Mouse (Mus musculus) heart, postnatal 4 days (tissue): Measurements from ENCODE around the gene Fgfr2. TPM values are rescaled to one million over a fixed set of nuclear protein-coding genes. Genes with fewer than 3 reads are reported as not detected.
A peak's percentile ranks its signal among the peaks of the same experiment; 100 is the strongest.

Experiments used
- DNase-seq: peaks from one replicate; pipeline ENCODE4 v3.0.0; 2021
- total RNA-seq, 2 experiments: library from RNA; stranded (reverse); gene quantifications; 2 replicates each; pipeline ENCODE4 v1.2.3; 2021

The Fgfr2 gene
- total RNA-seq, 2 experiments from 2014 or later, result 10.2 to 10.6 TPM

DNA sequence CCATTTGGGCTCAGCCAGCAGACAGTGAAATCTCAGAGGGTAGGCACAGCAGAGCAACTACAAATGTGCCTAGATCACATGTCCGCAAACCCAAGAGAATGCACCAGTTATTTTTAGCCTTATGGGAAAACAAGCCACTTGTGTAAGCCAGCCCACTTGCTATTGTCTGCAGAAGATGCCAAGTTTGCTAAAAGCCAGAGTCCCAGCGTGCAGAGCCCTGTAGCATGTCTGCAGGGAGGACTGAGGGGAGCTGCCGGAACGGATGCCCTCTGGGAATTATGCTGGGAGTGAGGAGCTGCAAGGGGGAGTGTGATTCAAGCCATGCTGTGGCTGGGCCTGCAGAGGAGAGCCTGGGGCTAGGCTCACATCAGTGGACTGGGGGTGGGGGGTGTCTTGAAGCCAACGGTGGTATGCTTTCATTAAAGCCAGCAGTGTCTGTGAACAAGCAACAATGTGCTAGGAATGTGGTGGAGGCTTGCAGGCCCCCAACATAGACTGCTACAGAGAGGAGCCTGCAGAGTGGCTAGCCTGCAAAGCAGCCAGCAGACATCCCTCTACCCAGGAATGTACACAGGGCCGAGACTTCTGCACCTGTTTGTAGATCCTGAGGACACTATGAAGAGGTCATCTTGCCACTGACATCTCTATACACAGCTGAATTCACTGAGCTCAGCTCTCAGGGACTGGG lies 408.8 kb downstream of the Fgfr2 start:
- peak; percentile 77 for DNase-seq

DNA sequence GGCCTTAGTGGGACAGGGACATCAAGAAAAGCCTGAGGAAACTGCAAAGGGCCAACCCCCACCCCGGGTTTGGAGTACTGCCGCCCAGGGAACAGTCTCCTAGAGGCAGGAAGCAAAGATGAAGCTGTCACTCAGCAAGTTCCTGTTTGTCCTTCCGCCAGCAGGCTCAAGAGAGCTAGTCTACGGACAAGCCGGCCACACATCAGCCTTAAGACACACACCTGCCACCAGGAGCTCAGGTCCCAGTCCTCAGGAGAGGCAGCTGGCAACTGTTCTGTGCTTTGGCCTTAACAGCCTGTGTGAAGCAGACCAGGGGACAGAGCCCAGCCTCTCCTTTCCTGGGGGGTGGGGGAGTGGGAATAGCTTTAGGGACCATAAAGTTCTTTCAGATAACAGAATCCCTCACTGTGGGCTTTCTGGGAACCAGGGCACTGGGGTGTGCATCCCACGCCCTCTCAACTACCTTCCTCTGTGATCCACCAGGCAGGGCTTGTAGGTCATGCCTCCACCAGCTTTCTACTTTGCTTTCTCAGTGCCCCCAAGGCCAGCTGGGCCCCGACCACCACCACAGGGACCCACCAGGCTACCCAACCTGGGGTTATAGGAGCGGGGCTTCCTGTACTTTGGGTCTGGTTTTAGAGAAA lies 409.5 kb downstream of the Fgfr2 start:
- peak; percentile 63 for DNase-seq

DNA sequence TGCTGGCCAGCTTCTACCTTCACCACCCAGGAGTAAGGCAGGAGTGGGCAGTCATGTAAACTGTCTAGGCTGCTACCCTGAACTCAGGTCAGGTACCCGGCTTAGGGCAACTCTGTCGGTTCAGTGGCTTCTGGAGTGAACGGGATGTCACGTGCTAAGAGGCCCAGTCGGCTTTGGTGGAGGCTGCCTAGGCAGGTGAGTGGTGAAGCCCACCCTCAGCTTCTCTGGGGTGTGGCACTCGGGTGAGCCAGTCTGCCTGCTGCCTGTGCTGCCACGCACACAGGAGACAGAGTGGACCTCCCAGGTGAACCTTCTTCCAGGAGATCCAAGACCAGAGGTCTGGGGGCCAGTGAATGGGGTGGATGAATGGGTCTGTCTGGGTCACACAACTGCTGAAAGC lies 410.2 kb downstream of the Fgfr2 start:
- DNase-seq, result no peak

DNA sequence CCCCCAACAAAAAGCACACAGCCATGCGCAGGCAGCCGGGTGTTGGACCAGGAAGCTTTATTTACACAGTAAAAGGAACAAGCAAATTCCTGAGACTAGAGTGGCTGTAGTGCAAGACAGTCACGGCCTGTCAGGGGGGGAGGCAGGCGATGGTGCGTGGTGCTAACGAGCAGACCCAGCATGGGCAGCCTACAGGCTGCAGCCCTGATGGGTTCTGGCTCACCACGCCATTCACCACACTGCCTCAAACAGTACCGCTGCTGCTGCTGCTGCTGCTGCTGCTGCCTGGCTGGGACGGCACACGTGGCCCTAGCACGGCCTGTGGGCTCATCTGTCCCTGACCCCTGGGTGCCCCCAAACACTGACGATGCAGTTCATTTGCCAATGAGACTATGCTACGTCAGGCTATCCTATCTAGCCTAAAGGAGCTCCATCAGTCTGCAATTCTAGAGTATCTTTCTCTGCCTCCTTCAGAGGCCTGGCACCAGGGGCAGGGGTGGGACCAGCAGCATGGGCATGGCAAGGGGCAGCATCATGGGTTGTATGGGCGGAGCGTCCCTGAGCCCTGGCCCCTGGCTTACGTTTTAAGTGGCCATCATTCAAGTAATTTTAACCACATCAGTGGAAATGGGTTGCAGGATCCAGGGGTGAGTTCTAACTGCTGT lies 411.0 kb downstream of the Fgfr2 start:
- no peak for DNase-seq

DNA sequence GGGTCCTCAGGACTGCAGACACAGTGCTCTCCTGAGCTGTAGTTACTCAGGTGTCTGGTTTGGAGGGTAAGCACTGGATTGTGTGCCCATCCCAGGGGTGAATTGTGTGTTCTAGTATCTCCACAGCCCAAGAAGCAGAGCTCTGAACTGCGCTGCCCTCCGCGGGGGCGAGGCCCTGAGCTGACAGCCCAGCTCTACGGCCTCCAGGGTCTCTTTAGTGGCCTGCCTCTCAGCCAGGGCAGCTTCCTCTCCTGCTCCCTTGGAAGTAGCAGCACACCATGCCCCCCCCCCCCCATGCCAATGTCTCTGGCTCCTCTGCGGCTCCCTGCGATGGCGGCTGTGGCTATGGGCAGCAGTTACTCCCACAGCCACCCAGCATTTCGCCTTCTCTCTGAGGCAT lies 411.6 kb downstream of the Fgfr2 start:
- DNase-seq, result no peak

DNA sequence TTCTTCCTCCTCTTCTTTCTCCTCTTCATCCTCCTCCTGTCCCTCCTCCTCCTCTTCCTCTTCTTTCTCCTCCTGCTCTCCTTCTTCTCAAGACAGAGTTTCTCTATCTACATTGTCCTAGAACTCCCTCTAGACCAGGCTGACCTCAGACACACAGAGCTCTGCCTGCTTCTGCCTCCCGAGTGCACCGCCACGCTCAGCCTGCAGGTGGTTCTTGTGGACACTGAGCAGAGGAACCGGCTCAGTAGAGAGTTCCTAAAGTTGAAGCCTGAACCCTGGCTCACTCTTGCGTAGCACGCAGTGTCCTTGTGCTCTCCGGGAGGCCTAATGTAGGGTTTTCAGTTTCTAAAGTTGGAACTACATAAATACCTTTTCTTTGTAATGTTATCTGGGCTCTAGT lies 418.0 kb downstream of the Fgfr2 start:
- no peak for DNase-seq

DNA sequence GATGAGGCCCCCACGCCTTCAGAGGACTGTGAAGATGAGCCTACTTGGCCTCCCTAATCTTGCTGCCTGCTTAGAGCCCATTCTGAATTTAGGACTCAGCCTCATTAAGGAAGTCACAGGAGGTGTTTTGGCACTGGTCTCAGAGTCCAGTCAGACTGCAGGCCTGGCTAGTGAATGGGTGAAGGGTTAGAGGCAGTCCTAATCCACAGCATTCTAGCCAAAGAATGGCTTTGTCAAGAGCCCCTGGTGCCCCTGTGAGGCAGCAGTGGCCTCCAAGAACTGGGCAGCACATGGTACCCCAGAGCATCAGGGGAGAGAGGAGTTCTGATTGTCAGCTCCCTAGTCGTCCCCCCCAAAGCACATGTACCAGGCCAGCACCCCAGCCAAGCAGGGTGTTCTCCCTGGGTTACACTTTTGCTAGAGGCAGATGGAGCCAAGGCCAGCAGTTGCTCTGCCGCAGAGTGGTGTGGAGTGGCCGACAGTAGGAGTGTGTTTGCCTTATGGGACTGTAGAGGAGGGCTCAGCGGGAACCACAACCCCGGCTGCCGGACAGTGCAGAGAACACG lies 418.8 kb downstream of the Fgfr2 start:
- DNase-seq, result no peak

DNA sequence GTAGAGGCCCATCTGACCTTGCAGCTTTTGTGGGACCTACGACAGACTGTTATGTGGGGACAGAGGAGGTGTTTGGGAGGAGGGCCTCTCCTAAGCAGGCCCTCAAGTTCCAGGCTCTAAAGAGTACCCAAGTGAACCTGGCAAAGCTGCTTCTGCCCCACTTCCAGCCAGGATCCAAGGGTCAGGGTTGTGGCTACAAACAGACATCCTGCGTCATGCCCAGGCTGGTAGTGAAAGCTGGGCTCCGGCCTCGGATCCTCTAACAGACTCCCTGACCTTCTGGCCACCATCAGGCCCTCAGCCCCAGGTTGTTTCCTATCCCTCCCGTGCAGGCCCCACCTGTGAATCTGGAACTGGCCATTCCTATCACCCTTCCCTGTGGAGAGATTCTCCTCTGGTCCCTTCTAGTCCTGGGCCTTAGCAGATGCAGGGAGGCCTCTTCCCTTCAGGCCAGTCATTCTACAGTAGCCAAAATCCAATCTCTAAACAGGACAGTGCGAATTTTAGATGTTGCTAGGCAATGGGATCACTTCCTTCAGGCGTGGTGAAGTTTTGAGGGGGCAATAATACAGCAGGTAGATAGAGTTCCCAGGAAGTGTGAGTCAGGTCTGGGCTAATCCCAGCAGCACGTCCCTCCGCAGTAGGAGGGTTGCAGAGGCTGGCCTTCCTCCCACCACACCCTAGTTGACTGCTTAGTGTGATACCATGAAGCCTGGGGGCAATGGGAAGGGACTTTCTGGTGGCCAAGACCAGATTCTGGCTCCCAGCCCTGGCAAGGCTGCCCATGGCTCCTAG lies 419.4 kb downstream of the Fgfr2 start:
- no peak for DNase-seq

DNA sequence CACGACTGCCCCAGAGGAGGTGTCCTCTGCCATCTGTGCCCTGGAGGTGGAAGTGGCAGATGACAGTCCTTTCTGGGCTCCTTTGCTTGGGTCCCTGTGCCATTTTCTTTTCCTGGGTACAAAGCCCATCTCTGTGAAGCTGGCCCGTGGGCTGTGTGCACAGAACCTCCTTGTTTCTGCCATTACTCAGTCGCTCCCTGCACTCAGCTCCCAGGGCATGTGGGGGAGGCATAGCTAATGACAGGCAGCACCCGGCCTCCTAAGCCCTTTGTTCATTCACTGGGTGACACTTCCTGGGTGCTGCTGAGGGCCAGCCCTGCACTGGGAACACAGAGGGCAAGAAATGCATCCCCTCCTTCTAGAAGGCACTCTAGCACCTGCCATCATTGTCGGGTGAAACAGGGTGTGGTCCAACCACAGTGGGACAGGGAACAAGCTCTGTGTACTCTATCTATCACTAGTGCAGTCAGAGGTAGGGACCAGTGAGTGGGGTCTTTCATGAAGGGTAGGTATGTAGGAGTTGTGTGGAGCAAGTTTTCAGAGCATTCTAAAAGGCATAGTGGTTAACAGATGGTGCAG lies 420.6 kb downstream of the Fgfr2 start:
- DNase-seq, result no peak

DNA sequence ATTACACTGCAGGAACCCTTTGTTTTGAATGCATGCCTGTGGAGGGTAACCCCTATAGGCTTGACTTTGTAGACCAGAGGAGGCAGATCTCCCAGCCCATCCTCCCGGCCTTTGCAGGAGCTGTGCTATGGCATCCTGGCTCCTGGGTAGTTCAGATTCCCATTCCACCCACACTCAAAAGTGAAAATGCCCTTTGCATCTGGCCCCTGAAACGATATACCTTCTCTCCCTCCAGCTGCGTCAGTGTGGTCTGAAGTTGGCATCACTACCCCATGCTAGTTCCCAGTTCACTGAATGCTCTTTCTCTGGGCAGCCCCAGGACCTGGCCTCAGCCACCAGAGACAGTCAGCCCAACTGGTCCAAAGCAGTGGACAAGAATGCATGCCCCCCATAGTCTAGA lies 421.1 kb downstream of the Fgfr2 start:
- no peak for DNase-seq

DNA sequence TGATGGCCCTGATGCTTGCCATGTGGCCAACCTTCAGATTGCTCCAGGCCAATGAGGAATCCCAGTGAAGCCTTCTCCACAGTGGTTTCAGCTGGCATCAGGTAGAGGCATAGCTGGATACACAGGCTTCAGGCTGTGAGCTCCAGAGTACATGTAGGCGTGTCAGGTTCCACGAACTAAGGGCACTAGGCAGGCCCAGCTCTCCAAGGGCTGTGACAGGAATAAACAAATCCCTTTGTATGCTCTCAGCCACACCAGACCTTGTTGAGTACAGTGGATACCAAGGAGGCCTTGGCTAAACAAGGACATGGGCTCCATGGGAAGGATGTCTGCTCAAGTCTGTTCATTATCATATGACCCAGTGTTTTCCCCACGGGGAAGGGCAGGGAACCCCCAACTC lies 421.7 kb downstream of the Fgfr2 start:
- no peak for DNase-seq

DNA sequence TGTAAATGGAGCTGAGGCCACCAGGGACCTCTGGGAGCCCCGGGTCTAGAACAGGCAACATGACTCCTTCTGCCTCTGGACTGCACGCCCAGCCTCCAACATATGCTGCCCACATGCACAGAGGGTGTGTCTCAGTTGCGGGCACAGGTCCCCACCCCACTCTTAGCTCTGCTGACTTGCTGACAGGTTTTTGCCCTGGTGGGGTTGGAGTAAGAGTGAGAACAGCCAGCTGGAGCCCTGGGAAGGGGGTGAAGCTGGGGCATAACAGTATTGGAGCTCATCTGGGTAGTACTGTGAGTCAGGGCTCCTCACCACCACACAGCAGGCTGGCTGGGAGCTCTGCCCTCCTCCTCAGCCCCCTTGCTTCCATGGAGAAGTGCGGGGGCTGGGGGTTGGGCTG lies 423.0 kb downstream of the Fgfr2 start:
- DNase-seq, result no peak

DNA sequence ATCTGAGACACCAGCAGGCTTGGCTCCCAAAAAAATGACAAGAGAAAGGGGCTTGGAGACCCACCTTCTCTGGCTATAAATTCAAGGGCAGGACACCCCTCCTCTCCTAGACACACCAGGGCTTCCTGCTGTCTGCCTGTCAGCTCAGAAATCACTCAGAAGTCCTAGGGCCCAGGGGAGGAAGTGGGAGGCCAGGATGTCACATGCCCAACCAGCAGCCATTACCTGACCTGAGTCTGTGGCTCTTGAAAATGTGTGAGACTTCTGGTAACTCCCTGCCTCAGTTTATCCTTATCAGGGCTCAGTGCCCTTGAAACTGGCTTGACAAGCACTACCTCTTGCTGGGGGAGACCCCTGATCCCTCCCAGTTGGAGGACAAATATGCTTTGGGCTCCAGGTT lies 423.5 kb downstream of the Fgfr2 start:
- DNase-seq, result no peak

DNA sequence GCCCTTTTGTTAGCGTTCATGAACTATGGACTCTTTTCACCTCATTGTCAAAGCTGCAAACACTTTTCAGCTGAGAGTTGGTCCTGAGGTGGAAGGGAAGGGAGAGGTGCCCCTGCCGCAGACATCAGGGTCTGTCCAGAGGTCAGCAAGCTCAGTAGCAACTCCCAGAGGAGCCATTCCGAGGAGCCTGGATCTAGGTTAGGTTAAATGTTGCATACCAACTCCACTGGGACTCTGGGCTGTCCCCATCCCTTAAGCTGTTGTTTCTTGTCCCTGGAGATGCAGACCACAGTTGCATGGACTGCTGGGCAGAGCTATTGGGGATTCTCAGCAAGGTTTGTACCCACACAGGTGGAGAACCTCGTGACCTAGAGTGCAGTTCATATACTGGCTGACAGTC lies 424.0 kb downstream of the Fgfr2 start:
- no peak for DNase-seq

DNA sequence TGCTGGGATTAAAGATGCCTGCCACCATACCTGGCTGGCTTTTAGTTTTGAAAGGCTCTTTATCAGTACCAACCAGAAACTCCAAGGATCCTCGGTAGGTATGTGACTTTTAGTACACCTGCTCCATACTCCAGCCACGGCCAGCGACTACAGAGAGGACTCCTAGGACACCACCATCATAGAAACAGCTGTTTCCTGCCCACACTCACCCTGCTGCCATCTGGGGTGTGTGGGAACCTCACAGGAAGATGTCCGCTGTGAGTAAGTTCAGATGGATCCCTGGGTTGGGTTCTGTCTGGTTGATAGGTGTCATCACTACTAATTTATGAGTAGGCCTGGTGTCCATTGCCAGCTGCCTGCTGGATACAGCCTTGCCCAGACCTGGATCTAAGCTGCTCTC lies 424.4 kb downstream of the Fgfr2 start:
- DNase-seq, result no peak

DNA sequence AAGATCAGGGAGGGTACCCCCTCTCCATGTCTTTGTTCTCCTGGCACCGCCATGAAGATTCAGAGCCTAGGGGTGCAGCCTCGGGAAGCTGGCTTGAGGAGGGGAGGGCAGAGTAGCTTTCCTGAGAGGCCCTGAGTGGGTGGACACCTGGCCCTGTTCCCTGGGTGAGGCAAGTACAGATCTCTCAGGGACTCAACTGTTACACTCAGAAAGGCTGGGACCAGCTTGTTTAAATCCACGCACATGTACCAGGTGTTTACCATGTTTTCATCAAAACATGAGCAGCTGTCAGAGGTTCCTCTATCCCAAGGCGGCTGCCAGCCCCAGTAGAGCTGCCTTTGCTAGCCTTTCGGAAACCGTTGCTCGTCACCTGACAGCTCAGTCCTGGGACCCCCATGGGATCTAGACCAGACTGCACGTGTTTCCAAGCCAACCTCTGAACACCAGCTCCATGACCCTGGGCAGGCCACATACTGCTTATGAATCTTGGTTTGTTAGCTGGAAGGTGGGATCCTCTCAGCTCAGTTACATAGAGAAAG lies 425.8 kb downstream of the Fgfr2 start:
- no peak for DNase-seq

DNA sequence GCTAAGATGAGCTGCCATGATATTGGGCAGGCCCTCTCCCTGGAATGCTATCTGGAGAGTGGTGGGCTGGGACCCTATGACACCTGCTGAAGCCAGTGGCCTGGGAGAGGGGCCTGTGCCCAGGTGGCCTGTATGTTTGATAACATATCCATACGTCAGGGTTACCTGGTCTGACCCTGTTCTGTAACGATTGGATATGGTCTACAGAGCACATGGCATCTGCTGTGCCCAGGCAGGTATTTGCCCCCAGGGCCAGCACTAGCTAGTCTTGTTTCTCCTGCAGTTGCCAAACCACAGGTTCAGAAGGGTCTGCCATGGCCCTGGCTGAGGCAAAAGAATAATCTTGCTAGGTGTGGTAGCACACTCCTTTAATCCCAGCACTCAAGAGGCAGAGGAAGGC lies 429.6 kb downstream of the Fgfr2 start:
- DNase-seq, result no peak

DNA sequence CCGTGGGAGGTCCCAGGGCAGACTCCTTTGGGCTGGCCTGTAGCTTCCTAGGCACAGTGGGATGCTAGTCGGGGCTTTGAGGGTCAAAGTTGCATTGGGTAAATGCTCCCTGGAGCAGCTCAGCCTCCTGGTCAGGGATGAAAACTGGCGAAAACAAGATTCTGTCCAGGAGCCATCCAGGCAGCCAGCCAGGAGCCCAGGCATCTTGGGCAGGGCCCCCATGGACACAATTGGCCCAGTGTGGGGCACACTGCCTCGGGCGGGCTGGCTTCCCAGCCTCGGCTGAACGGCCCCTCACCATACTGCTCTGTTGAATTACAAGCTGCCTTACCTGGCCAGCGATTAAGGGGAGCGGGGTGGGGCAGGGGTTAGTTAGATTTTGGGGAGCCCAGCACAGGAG lies 430.4 kb downstream of the Fgfr2 start:
- no peak for DNase-seq

DNA sequence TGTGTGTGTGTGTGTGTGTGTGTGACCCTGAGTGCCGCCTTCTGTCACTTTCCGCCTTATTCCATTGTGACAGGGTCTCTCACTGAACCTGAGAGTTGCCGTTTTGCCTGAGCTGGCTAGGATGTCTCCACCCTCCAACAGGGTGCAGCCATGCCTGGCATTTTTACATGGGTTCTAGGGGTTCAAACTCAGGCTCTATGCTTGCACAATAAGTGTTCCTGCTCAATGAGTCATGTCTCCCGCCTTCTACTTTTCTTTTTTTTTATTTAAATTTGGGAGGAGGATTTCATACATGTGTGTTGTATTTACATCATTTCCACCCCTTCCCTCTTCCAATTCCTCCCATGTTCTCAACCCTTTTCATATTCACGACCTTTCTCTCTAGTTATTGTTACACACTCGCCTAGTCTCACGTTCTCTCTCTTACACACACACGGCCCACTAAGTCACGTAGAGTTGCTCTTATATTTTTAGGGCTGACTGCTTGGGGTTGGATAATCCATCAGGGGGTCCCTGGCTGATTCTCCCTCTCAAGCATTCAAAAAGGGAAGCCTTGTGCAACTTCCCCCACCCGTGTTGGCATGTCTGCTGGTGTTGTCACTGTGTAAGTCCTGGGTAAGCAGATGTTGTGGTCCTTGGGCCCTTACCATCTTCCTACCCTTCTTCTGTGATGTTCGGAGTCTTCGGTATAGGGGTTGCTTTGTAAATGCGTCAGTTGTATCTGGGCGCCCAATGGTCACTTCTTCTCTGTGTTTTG lies 432.3 kb downstream of the Fgfr2 start:
- DNase-seq, result no peak

DNA sequence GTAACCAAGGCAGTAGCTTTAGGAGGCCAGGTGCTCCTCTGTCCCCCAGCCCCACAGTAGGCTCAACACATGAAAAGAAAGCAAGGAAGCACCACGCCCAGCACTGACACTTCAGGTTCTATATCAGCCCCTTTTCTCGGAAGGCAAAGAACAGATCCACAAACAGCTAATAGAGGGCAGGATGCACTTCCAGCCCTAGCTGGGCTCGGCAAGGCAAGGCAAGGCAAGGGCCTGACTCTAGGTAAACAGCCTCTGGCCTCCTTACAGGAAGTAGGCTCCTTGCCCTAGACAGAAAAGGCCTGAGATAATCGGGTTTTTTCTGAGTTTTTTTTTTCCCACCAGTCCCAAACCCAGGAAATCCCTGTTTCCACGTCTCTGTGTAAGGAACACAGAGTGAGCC lies 433.4 kb downstream of the Fgfr2 start:
- no peak for DNase-seq

DNA sequence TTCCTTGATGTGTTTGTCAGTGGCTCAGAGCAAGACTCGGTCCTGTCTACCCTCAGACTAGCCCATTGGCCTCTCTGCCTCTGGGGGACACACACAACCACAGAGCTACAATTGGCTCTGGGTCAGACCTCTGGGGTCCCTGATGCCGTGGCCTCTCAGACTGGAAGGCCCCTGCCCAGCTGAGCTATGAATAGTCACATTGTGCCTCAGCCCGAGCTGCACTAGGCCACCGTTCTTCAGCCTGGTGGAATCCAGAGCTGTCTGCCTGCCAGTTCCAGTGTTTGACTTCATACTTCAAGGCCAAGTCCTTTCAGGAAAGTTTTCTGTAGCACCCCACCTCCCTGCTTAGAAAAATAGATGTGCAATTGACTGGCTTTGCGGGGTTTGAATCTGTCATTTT lies 434.4 kb downstream of the Fgfr2 start:
- DNase-seq, result peak; percentile 45
